Mouse (Mus musculus): Measurements from ENCODE around the gene Gsto2. TPM values are rescaled to one million over a fixed set of nuclear protein-coding genes. Genes with fewer than 3 reads are reported as not detected.

Gsto2 gene
- total and polyA plus RNA-seq, 2 experiments: 0.32 to 1.3 TPM

DNA sequence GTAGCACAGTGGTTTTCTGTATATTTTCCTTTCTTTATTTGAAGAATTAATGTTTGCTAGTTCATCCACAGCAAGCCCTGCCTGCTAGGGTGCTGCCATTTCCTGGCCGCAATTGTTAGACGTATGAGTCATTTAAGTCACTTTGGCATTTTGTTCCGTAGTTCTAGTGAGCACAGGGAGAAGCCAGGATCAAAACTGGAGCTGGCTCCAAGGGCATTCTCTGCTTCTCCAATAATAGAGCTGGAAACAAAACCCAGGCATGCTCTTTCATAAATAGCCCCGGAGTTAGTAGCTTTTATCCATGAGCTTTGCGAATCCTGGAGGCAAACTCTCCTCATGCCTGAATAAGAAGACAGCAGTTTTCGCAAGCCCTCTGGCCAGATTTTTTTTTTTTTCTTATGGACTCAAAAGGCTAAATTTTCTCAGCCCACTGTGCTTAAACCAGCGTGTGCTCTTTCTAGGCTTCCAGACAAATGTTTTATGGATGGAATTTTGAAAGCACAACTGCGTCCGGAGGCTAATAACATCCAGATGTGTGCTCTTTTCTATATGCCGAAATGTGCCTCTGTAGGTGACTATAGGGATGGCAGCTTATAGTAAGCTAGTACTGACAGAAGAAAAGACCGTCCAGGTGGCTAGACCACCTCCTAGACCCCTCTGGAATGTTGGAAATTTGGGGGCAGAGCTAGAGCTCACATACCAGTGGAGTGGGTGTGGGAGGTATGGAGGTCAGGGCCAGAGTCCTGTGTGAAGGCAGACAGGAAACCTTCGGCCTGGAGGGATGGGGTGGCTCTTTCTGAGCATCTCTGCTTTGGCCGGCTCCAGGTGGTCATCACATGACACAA, 11.2 kb upstream of the Gsto2 start:
- no peaks in the 10 kb centered on the region for H3K79me2 ChIP-seq (ENCODE audit: control insufficient read depth, insufficient read depth, low read length)
- H3K36me3 ChIP-seq (ENCODE audit: control insufficient read depth, insufficient read depth, low read length): peaks cover 11% of the 10 kb centered on the region
- no peak for DNase-seq (ENCODE audit: extremely low read depth, low read depth, low spot score)
- WGBS: 38% methylated on average over 13 of the region's 13 CpGs
- TF ChIP-seq CTCF (IDR thresholded peaks at IDR 0.05; ENCODE audit: low read depth, low read length): no peak
- TF ChIP-seq POLR2A (IDR thresholded peaks at IDR 0.05; ENCODE audit: extremely low read depth, insufficient read depth, low read length): no peak
- no peaks in the 10 kb centered on the region for H3K27me3 ChIP-seq (ENCODE audit: control insufficient read depth, insufficient read depth, low read length)
- H3K4me3 ChIP-seq (ENCODE audit: insufficient read depth, low read depth, low read length): peak overlapping the region; percentile 92
- 0 out of 2 replicates have a peak overlapping the region, but pooled peaks have one; percentile 3 for H3K9ac ChIP-seq (ENCODE audit: low read depth, low read length)
- H3K27ac ChIP-seq (replicated peaks; ENCODE audit: insufficient read depth, low read depth, low read length): no peak overlapping the region
- H3K4me1 ChIP-seq (ENCODE audit: control insufficient read depth, insufficient read depth, low read length): peaks cover 3% of the 10 kb centered on the region; the same call in 1 of the 2 replicates

DNA sequence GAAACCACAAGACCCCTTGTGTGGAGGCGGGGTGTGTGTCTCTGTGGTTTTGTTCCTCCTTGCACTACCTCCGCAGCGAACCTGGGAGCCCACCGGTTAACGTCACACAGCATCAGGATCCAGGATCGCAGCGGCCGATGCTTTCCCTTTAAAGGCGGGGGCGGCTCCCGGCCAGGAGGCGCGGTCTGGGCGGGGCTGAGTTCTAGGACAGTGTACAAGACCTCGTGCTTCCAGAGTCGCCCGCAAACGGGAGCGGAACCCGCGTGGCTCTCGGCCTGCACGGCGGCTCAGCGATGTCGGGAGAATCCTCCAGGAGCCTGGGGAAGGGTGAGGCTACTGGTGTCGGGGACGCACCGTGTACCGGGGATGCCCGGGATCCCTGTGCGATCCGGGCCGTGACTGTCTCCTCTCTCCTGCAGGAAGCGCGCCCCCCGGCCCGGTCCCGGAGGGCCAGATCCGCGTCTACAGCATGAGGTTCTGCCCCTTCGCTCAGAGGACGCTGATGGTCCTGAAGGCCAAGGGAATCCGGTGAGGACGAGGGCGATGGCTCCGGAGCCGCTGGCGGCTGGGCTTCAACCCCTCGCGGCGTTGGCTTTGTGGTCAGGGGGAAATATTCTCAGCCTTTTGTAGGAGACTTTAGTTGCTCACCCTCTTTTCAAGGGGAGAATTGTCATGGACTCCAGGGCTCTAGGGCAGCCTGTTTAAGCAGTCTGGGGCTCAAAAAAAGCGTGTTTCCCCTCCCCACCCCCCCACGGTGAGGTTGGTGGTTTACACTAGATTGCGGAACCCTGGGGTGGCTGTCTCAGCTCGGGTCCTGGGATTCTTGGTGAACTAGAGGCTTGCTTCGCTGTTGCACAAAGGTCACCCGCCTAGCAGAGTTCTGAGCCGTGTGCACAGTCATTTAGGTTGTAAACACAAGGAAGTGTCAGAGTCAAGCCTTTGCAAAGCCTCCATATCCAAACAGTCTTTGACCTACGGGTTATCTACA, 10.2 kb upstream of the Gsto2 start, which contains the start of gene Gsto1:
Gene Gsto1 (plus strand): TSS at position 175 of the 988 bp plus-strand sequence.
- TF ChIP-seq CTCF (IDR thresholded peaks at IDR 0.05; ENCODE audit: low read depth, low read length) (no peak), POLR2A (IDR thresholded peaks at IDR 0.05; ENCODE audit: extremely low read depth, insufficient read depth, low read length) (peak; percentile 96)
- H3K4me3 ChIP-seq (ENCODE audit: insufficient read depth, low read depth, low read length): peak within 1 kb of the TSS; percentile 92
- peaks cover 17% of the 10 kb centered on the region for H3K36me3 ChIP-seq (ENCODE audit: control insufficient read depth, insufficient read depth, low read length)
- peak within 1 kb of the TSS; percentile 88 for H3K9ac ChIP-seq (ENCODE audit: low read depth, low read length)
- peaks cover 3% of the 10 kb centered on the region; the same call in 1 of the 2 replicates for H3K4me1 ChIP-seq (ENCODE audit: control insufficient read depth, insufficient read depth, low read length)
- under 1% methylated on average over 59 of the region's 60 CpGs for WGBS
- H3K27ac ChIP-seq (replicated peaks; ENCODE audit: insufficient read depth, low read depth, low read length): peak within 1 kb of the TSS; percentile 81
- no peaks in the 10 kb centered on the region for H3K27me3 ChIP-seq (ENCODE audit: control insufficient read depth, insufficient read depth, low read length)
- DNase-seq (ENCODE audit: extremely low read depth, low read depth, low spot score): peak; percentile 71
- no peaks in the 10 kb centered on the region for H3K79me2 ChIP-seq (ENCODE audit: control insufficient read depth, insufficient read depth, low read length)

DNA sequence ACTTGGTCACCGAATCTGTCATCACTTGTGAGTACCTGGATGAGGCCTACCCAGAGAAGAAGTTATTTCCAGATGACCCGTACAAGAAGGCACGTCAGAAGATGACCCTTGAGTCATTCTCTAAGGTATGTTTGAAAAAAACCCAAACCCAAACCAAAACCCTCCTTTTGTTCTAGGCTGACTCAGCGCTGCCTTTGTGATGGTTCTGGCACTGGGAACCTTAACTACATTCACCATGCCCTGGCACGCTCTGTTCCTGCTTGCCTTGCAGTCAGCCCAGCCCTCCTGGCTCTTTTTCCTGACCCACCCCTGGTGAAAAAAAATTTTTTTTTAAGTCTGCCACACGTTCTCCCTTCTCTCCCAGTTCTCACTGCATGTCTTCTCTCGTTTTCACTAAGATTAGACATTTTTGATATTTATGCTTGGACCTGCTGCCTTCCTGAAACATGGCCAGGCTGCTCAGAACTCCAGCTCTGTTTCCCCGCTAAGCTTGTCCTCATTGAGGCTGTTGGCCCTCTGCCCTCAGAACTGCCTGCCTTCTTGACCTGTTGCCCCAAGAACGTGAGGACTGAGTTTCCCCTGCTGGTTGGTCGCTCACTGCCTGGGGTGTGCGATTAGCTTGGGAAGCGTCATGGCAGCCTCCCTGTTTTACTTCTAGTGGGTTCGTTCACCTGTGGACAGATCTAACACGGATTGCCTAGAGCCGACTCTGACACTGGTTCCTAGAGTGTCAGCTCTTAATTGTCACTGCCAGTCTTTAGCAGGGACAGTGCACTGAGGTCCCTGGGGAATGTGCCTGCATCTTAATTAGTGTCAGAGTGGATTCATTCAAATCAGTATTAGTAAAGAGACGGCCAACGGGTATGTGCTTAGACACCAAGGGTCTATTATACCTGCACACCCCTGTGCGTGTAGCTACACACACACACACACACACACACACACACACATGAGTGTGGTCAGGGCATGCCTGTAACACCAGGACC, 7.1 kb upstream of the Gsto2 start:
- 93% methylated on average over 18 of the region's 18 CpGs for WGBS
- Histone ChIP-seq H3K27me3 (ENCODE audit: control insufficient read depth, insufficient read depth, low read length) (no peaks in the 10 kb centered on the region), H3K79me2 (ENCODE audit: control insufficient read depth, insufficient read depth, low read length) (no peaks in the 10 kb centered on the region), H3K4me1 (ENCODE audit: control insufficient read depth, insufficient read depth, low read length) (peaks cover 3% of the 10 kb centered on the region; the same call in 1 of the 2 replicates), H3K36me3 (ENCODE audit: control insufficient read depth, insufficient read depth, low read length) (peaks cover 31% of the 10 kb centered on the region), H3K4me3 (ENCODE audit: insufficient read depth, low read depth, low read length) (no peak overlapping the region), H3K27ac (replicated peaks; ENCODE audit: insufficient read depth, low read depth, low read length) (no peak overlapping the region), H3K9ac (ENCODE audit: low read depth, low read length) (no peak overlapping the region)
- no peak for DNase-seq (ENCODE audit: extremely low read depth, low read depth, low spot score)
- TF ChIP-seq POLR2A (IDR thresholded peaks at IDR 0.05; ENCODE audit: extremely low read depth, insufficient read depth, low read length): no peak
- no peak for TF ChIP-seq CTCF (IDR thresholded peaks at IDR 0.05; ENCODE audit: low read depth, low read length)

DNA sequence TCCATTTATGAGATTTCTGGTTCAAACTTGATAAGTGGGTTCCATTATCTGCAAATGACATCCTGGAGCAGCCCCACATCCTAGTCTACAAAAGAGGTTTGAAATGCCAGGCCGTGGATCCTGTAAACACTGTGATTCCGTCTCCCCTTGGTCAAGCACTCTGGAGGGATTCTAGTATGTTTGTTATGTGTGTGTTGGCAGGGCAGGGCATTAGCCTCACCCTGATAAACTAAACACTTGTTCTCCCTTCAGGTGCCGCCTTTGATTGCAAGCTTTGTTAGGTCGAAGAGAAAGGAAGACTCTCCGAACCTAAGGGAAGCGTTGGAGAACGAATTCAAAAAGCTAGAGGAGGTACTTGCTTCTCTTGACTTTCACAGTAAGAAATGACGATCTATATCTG, 6.2 kb upstream of the Gsto2 start:
- peaks cover 32% of the 10 kb centered on the region for H3K36me3 ChIP-seq (ENCODE audit: control insufficient read depth, insufficient read depth, low read length)
- H3K9ac ChIP-seq (ENCODE audit: low read depth, low read length): no peak overlapping the region
- H3K4me3 ChIP-seq (ENCODE audit: insufficient read depth, low read depth, low read length): no peak overlapping the region
- no peaks in the 10 kb centered on the region for H3K79me2 ChIP-seq (ENCODE audit: control insufficient read depth, insufficient read depth, low read length)
- H3K27ac ChIP-seq (replicated peaks; ENCODE audit: insufficient read depth, low read depth, low read length): no peak overlapping the region
- no peaks in the 10 kb centered on the region for H3K27me3 ChIP-seq (ENCODE audit: control insufficient read depth, insufficient read depth, low read length)
- TF ChIP-seq CTCF (IDR thresholded peaks at IDR 0.05; ENCODE audit: low read depth, low read length) (no peak), POLR2A (IDR thresholded peaks at IDR 0.05; ENCODE audit: extremely low read depth, insufficient read depth, low read length) (no peak)
- 93% methylated on average over 8 of the region's 8 CpGs for WGBS
- H3K4me1 ChIP-seq (ENCODE audit: control insufficient read depth, insufficient read depth, low read length): peaks cover 3% of the 10 kb centered on the region; the same call in 1 of the 2 replicates
- DNase-seq (ENCODE audit: extremely low read depth, low read depth, low spot score): no peak

DNA sequence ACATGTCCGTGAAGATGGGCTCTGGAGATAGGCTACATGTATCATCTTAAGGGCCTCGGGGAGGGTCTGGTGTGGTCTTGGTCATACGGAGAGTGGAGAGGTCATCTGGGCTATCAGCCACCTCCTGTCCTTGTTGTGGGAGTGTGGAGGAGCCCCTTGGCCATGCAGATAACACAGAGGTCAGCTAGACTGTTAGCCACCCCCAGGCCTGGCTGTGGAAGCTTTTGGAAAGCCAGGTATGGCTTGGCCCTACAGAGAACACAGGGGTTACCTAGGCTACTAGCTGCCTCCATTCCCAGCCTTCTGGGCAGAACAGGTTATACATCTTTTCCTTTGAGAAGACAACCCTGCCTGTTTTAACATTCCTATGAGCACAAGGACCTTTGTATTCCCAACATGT, 2.8 kb upstream of the Gsto2 start:
- H3K4me1 ChIP-seq (ENCODE audit: control insufficient read depth, insufficient read depth, low read length): no peaks in the 10 kb centered on the region
- H3K36me3 ChIP-seq (ENCODE audit: control insufficient read depth, insufficient read depth, low read length): peaks cover 34% of the 10 kb centered on the region
- H3K9ac ChIP-seq (ENCODE audit: low read depth, low read length): no peak overlapping the region
- TF ChIP-seq CTCF (IDR thresholded peaks at IDR 0.05; ENCODE audit: low read depth, low read length): no peak
- no peak for TF ChIP-seq POLR2A (IDR thresholded peaks at IDR 0.05; ENCODE audit: extremely low read depth, insufficient read depth, low read length)
- WGBS: 88% methylated on average over 3 of the region's 3 CpGs
- H3K27me3 ChIP-seq (ENCODE audit: control insufficient read depth, insufficient read depth, low read length): no peaks in the 10 kb centered on the region
- H3K4me3 ChIP-seq (ENCODE audit: insufficient read depth, low read depth, low read length): no peak overlapping the region
- DNase-seq (ENCODE audit: extremely low read depth, low read depth, low spot score): no peak
- no peak overlapping the region for H3K27ac ChIP-seq (replicated peaks; ENCODE audit: insufficient read depth, low read depth, low read length)
- H3K79me2 ChIP-seq (ENCODE audit: control insufficient read depth, insufficient read depth, low read length): no peaks in the 10 kb centered on the region

Measured in liver, adult 2 months (tissue).